Mouse (Mus musculus): Measurements from ENCODE around the gene Hmgb1.

The Hmgb1 gene

DNA sequence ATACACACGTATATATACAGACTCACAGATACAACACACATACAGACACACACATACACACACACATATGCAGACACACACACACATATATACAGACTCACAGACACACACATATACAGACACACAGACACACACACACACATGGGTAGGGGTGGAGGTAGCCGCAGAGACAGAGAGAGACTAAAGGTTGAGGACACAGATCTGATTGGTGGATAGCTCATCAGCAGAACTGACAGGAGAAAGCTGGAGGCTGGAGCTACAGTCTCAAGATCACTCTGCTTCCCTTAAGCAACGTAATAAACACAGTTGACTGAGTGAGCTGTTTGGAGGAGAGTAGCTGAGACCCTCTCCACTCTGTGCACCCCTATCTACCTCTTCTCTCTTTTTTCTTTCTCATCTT is 75.1 kb downstream of the Hmgb1 start:
- no peak for DNase-seq (ENCODE audit: extremely low read depth, low read depth, low spot score)

DNA sequence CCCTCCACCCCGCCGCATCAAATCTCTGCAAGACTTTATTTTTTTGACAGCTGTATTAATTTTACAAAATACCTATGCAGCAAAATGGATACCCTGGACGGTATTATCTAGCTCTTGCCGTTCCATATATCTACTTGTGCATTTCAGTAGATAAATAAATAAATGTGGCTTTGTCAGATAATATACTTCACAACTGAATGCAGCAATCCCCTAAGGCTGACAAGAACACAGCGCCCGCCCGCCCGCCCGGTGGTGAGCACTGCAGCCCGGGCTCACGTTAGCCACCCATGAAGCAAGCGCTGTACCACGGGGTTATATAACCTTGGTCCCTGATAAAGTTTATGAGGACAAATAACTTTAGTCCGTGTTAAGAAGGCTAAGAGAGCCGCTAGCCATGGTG is 76.1 kb downstream of the Hmgb1 start:
- DNase-seq (ENCODE audit: extremely low read depth, low read depth, low spot score): no peak

DNA sequence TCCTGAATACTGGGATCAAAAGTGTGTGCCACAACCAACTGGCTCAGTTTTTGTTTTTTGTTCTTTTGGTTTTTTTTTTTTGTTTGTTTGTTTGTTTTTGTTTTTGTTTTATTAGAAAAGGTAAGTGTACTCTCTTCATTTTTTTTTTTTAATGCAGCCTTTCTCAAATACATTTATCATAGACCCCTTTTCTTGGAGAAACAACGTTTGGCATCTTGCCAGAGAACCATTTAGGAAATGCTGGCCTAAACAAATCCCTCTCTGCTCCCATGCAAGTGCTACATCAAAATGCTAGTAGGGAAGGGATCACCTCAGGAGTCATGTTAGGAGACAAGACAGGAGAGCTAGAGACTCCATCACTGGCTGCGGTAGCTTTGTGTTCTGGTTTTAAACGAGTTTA is 76.7 kb downstream of the Hmgb1 start:
- no peak for DNase-seq (ENCODE audit: extremely low read depth, low read depth, low spot score)

DNA sequence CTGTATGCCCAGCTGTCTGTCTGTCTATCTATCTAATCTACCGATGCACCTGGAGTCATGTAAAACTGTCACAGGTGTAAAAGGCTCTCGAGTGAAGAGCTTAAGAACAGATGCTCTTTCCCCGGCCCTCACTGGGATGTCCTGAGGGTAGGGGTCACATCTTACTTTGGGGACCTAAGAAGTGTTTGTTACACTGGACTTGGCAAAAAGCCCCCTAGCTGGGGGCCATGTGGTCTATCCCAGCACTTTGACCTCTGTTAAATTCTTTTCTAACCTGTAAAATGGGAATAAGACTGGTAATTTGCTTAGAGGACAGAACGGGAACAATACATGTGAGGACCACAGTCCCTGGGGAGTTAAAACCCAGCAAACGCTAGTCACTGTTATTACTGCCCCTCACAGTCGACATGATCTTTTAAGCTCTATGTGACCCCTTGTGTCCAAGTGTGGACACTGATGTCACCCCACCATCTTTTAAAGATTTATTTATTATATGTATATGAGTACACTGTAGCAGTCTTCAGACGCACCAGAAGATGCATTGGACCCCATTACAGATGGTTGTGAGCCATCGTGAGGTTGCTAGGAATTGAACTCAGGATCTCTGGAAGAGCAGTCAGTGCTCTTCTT is 80.1 kb downstream of the Hmgb1 start:
- no peak for DNase-seq (ENCODE audit: extremely low read depth, low read depth, low spot score)

DNA sequence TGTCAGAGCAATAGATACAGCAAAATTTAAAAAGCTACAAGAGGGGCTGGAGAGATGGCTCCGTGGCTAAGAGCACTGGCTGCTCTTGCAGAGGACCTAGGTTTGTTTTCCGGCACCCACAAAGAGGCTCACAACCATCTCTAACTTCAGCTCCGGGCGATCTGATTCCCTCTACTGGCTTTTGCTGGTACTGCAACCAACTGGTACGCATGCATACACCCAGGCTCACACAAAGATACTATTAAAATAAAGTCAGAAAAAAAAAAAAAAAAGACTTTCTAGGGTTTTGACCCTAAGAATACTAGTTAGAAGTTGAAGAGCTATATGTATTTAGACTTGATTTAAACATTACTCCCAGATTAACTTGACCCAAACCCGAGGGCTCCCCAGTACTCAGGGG is 82.4 kb downstream of the Hmgb1 start:
- no peak for DNase-seq (ENCODE audit: extremely low read depth, low read depth, low spot score)

DNA sequence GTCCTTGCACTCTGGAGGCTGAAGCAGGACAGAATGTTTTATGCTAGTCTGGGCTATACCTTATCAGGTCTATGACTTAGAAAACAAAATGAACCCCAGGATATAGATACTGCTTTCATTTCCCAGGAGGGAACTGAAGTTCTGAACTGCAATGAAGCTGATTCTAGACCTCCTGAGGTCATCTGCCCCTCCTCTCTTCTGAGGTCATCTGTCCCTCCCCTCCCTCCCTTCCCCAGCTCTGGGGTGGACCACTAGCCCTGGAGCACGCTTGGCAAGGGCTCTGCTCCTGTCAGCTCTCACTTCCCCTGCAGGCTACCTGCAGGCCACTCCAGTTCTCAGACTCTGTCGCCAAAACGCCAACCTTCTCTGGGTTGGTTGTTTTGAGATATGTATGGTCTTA is 84.2 kb downstream of the Hmgb1 start:
- DNase-seq (ENCODE audit: extremely low read depth, low read depth, low spot score): no peak

DNA sequence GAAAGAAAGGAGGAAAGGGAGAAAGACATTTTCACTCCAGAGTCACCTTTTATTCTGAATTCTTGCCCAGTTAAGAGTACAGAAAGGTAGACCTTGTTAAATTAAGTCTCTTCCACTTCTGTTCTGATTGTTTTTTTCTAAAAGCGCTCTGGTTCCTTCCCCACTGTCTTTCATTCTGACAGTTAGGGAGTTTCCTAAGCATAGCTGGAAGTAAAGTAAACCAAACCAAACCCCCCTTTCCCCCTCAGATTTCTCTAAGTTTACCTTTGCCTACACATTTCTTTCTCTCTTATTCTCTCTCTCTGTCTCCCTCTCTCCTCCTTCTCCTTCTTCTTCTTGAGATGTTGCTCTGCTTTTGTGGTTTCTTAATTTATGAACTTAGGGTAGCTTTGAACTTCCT is 85.3 kb downstream of the Hmgb1 start:
- no peak for DNase-seq (ENCODE audit: extremely low read depth, low read depth, low spot score)

DNA sequence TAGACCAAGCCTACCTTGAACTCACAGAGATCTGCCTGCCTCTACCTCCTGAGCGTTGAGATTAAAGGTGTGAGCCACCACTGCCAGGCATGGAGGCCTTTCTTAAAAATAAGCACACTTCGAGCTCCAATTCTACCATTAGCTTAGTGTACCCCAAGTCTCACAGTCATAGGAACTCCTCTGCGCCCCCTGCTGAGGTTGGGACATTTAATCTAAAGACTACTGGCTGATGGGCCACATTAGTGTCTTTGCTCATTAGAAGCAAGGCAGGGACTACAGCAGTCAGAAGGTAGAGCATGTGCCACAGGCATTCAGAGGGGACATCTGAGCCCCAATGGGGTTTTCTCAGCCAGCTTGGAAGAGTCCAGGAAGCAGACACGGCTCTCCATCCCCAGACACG is 86.4 kb downstream of the Hmgb1 start:
- DNase-seq (ENCODE audit: extremely low read depth, low read depth, low spot score): no peak

DNA sequence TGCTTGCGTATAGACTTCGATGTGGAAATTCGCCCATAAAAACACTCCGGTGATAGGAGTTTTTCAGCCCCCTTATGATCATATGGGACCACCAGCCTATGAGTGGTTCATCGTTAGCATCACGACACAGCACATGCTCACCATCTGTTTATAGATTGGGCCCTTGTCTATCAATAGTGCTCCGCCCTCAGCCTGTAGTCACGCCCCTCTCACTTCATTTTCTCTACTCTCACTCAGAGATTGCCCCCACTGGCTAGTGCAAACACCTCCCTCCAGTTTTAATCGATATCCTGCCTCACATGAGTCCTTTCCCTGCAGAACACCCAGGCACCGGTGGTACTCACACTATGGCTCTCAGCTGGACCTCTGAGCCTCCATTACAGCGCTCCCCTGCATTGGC is 88.0 kb downstream of the Hmgb1 start:
- no peak for DNase-seq (ENCODE audit: extremely low read depth, low read depth, low spot score)

DNA sequence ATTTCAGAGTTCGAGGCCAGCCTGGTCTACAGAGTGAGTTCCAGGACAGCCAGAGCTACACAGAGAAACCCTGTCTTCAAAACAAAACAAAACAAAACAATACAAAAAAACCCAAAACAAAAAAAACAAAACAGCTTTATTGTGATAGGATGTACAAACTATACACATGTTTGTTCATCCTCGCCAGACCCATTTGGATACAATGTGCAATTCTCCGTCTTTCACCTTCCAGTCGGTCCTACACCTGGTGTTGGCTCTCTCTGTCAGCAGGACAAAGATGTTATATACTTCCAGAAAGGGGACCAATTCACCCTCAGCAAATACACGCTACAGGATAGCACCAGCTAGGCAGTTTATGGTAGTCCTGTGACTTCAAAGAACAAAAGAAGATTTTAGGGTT is 91.4 kb downstream of the Hmgb1 start:
- DNase-seq (ENCODE audit: extremely low read depth, low read depth, low spot score): no peak

DNA sequence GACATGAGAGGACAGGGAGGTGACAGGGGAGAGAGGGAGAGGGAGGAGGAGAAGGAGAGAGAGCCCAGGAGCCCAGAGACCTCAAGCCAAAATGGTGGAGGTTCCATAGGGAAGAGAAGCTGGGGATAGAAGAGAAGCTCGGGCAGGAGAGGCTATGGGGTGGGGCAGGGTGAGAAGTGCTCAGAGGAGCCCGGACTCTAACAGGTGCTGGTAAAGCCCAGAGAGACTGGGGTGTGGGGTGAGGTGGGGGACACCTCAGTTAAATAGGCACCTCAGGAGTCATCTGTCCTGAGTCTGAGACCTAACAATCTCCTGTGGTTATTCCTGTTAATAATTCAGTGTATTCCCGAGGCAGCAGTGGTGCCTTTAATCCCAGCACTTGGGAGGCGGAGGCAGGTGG is 91.8 kb downstream of the Hmgb1 start:
- no peak for DNase-seq (ENCODE audit: extremely low read depth, low read depth, low spot score)

DNA sequence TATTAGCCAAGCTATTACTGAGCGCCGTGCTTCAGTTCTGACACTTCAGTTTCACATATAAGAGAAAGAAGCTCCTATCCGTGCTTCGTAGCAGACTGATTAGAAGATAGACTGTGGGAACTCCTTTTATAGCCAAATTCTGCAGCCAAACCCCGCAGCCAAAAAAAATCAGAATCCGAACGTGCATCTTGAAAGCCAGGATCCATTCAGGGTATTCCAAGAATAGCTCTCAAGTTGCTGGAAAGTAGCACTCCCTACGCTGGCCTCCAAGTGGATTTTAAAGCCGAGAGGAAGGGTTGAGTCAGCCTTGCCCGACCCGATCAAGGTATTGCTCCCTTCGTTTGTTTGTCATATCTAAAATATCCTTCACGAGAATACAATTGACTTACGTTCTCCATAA is 93.0 kb downstream of the Hmgb1 start:
- no peak for DNase-seq (ENCODE audit: extremely low read depth, low read depth, low spot score)

DNA sequence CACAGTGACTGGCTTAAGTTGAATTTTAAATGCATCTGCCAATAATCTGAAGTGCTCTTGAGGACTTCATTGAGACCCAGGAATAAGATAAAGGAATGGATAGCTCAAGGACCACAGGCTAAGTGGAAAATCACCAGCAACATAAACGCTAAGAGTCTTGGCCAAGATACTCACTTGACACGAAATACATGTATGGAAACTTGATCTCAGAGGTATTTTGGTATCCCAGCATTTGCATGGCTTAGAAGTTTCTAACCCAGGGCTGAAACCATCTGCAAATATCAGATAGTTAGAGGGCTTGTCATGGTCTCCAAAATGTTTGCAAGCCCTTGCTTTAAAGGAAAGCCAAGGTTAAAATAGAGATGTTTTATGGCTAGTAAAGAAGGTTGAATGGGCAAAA is 94.4 kb downstream of the Hmgb1 start:
- no peak for DNase-seq (ENCODE audit: extremely low read depth, low read depth, low spot score)

DNA sequence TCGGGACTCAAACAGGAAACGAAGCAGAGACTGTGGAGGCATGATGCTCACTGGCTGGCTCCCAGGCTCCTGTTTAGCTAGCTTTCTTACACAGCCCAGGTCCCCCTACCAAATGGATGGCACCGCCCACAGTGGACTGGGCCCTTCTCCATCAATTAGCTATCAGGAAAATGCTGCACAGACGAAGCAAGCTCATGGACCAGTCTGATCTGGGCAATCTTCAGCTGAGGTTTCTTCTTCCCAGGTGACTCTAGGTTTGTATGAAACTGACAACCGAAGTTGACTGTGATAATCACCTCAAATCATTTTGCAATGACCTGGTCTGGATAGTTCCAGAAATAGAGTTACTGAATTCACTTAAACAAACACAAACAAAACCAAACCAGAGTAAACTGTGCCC is 94.8 kb downstream of the Hmgb1 start:
- no peak for DNase-seq (ENCODE audit: extremely low read depth, low read depth, low spot score)

DNA sequence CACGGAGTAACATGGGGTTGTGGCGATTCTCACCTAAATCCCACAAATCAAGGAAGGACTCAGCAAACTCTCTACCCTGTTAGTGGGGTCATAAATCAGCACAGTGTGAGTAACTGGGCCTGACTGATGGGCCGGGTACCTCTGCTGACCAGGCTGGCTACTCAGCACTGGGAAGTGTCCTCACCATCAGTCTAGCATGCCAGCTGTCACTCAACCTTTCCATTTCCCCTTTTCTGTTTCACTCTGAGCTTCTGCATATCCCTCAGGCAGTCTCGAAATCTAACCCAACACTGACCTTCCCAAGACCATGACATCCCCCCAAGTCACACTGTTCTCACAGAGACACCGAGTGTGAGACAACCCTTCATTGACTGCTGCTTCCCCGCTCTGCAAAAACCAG is 95.4 kb downstream of the Hmgb1 start:
- no peak for DNase-seq (ENCODE audit: extremely low read depth, low read depth, low spot score)

DNA sequence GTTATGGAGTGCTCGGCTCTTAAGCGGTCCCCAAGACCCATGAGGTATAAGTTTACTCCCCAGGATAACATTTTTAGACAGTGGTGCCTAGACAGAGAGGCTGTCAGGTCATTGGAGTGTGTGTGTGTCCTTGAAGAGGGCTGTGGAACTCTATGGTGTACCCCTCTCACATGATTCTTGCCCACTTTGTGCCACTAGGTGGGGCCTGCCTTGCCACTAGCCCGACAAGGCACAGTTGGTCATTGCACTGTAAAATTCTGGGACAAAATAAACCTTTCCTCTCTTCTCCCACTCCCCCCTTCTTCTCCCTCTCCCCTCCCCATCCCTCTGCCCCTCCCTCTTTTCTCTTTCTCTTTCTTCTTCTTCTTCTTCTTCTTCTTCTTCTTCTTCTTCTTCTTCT is 96.1 kb downstream of the Hmgb1 start:
- DNase-seq (ENCODE audit: extremely low read depth, low read depth, low spot score): no peak

DNA sequence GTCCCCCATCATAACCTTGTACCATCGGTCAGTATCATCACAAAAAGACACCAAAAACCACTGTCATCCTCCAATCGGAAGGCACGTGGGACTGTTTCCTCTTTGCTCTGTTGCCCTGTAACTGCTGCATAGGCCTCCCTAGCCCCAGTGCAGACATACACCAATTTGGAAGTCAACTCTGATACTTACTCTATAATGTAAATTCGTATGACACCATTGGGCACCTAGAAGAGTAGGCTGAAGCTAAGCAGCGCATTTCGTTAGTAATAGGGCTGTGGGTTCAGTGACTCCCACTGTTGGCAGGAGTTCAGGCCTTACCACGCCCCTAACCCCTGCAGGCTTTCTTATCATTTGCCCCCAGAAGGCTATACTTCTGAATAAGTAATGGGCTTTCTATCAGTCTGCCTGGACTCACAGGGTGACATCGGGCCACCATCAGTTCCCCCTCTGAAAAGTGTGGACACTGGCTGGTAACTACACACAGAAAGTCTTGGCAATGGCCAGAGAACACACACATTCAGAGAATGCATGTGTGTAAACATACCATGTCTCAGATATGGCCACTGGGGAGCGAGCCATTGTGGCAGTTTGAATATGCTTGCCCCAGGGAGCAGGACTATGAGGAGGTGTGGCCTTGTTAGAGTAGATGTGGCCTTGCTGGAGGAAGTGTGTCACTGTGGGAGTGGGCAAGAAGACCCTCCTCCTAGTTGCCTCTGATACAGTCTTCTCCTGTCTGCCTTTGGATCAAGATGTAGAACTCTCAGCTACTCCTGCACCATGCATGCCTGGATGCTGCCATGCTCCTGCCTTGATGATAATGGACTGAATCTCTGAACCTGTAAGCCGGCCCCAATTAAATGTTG is 97.7 kb downstream of the Hmgb1 start:
- DNase-seq (ENCODE audit: extremely low read depth, low read depth, low spot score): no peak

DNA sequence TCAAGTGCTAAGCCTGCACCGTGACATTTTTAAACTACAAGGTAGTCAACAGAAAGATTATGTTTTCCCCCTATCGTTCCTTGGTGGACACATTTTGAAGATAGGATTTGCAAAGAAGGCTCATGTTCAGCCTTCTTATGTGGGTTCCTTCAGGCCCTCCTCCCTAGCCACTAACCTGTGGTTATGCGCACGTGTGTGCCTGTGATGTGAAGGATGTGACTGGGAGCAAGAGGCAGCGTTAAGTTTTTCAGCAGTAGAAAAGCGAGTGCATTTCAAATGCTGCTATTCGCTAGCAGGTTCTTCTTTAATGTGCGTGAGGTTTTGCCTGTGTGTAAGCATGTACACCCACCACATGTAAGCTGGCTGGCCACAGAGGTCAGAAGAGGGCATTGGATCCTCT is 103.8 kb downstream of the Hmgb1 start:
- no peak for DNase-seq (ENCODE audit: extremely low read depth, low read depth, low spot score)

DNA sequence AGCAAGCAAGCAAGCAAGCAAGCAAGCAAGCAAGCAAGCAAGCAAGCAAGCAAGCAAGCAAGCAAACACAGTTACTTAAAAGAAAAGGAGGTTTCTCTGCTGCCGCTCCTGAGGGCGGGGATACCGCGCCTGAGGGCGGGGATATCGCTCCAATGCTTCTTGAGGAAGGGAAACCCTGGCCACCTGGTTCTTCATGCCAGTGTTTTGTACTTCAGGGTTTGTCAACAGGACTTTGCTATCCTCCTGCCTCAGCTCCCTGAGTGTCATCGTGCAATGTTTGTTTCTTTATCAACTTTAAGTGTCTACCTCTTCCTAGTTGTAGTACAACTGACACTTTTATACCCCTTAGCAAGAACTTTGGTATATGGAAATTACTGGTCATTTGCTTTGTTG is 104.5 kb downstream of the Hmgb1 start:
- DNase-seq (ENCODE audit: extremely low read depth, low read depth, low spot score): no peak

DNA sequence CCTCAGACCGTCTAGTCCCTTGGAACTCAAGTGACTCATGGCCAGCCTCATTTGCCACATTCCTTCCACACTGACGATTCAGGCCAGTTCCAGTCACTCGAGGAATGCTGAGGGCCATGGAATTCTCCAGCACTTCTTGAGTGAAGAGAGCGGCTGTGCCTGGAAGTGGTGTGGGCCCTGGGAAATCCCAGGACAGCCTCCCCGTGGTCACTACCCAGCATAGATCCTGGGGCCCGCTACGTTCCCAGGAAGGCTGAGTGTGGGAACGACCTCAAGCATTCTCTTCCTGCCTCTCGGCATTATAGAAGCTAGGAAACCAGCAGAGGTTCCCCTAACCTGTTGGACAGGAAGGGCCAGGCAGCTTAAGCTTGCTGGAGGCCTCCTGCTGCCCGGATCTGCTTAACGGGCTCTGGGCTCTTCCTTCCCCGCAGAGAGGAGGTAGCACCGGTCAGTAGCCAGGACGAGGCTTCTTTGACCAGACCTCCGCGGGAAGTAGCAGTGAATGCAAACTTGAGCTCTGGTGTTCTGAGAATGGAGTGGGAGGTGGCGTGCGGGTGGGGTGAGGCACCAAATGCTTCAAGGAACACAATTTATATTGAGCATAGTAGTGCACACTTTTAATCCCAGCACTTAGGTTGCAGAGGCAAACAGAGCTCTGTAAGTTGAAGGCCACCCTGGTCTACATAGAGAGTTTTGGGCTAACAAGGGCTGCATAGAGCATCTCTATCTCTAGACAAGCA is 105.1 kb downstream of the Hmgb1 start:
- DNase-seq (ENCODE audit: extremely low read depth, low read depth, low spot score): no peak

DNA sequence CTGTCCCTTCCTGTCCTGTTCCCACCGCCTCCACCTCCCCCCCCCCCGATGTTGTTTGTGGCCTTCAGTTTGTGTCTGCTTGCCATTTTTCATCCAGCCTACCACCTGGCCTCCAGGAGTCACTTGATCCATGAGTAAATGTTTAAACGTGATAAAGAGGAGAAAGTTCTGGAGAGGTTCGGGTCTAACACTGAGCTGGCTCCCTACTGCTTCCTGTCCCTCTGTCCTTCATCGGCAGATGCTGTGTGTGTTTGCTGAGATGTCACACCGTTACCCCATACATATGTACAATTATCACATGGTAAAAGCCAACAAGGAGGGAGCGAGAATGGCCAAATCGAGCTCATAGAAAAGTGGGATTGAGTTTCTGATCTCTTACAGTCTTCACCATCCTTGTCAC is 107.2 kb downstream of the Hmgb1 start:
- no peak for DNase-seq (ENCODE audit: extremely low read depth, low read depth, low spot score)

DNA sequence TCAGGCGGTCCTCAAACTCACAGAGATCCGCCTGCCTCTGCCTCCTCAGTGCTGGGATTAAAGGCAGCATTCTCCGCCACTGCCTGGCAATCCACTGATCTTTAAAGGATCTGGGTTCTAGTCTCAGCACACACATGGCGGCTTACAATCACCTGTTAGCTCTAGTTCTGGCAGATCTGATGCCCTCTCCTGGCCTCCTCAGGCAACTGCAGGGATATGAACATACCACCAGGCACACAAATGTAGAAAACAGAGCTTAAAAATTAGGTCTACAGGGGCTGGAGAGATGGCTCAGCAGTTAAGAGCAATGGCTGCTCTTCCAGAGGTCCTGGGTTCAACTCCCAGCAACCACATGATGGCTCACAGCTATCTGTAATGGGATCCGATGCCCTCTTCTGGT is 112.7 kb downstream of the Hmgb1 start:
- DNase-seq (ENCODE audit: extremely low read depth, low read depth, low spot score): no peak

Measured in fat pad, adult 2 months (tissue).